Mouse (Mus musculus) MEL (cell line): ENCODE data around the gene Myt1l.

Source experiments
- CTCF ChIP-seq, 3 experiments: IDR thresholded peaks in 2 of 3; conservative IDR thresholded peaks in 1 of 3; 2 replicates each; pipeline ENCODE4 v1.5.1; 2011 to 2012; ENCODE audit warnings: low read length in 3 of 3, low read depth in 2 of 3, mild to moderate bottlenecking in 2 of 3, improper control_type of control experiment in 1 of 3, inconsistent platforms in 1 of 3, mixed read lengths in 1 of 3, moderate library complexity in 1 of 3; ENCODE audit not compliant: control insufficient read depth in 1 of 3, insufficient read depth in 1 of 3, poor library complexity in 1 of 3, severe bottlenecking in 1 of 3
- EP300 ChIP-seq, 2 experiments: IDR thresholded peaks; 2 replicates each; pipeline ENCODE4 v1.6.1; 2011; ENCODE audit warnings: improper control_type of control experiment in 2 of 2, low read length in 2 of 2, low read depth in 1 of 2, mild to moderate bottlenecking in 1 of 2
- USF1 ChIP-seq: IDR thresholded peaks from 2 replicates; pipeline ENCODE4 v1.6.1; 2014; ENCODE audit warnings: low read depth, mild to moderate bottlenecking, inconsistent platforms, low read length, improper control_type of control experiment, moderate library complexity
- USF2 ChIP-seq, 2 experiments: IDR thresholded peaks; 2 replicates each; pipeline ENCODE4 v1.6.1; 2011 to 2012; ENCODE audit warnings: improper control_type of control experiment in 2 of 2, low read length in 2 of 2, borderline replicate concordance in 1 of 2, inconsistent platforms in 1 of 2, low read depth in 1 of 2, mild to moderate bottlenecking in 1 of 2; ENCODE audit not compliant: insufficient read depth in 1 of 2

- no peak for TF ChIP-seq USF2 (IDR thresholded peaks at IDR 0.05; ENCODE audit: borderline replicate concordance in 1 of 2, insufficient read depth in 1 of 2, low read depth in 1 of 2, low read length in 2 of 2)
- no peak for TF ChIP-seq EP300 (IDR thresholded peaks at IDR 0.05; ENCODE audit: low read depth in 1 of 2, low read length in 2 of 2)
- TF ChIP-seq USF1, result no peak
- TF ChIP-seq CTCF (IDR thresholded peaks at IDR 0.05 in 2 of 3, conservative IDR thresholded peaks at IDR 0.05 in 1 of 3; ENCODE audit: control insufficient read depth in 1 of 3, insufficient read depth in 1 of 3, low read depth in 2 of 3, low read length in 3 of 3, poor library complexity in 1 of 3, severe bottlenecking in 1 of 3), result no peak
Measured at GRCm38 (mm10) chr12:29907056-29907455, 378.9 kb downstream of the Myt1l start.
